Mouse (Mus musculus) frontal cortex, postnatal 36 days (tissue): ENCODE results near the gene Zc3h7b.
"Not testable (repeated sequence)": the region's sequence is repeated elsewhere in the genome, so short reads cannot be mapped to it uniquely, and the experiment has no call there.

Experiments used
- DNase-seq, 2 experiments: peaks; one replicate each; pipeline ENCODE4 v3.0.0; 2022; ENCODE audit warnings: low spot score in 2 of 2

Zc3h7b gene

GRCm38 (mm10) chr15:81739296-81739695 is 5.6 kb upstream of the Zc3h7b start:
- DNase-seq: no peak

GRCm38 (mm10) chr15:81739924-81740323 is 4.9 kb upstream of the Zc3h7b start:
- no peak for DNase-seq

- DNase-seq: not testable (repeated sequence)
Observed at GRCm38 (mm10) chr15:81742368-81742767, 2.5 kb upstream of the Zc3h7b start.

- peak; percentile 43 to 46 for DNase-seq
Observed at GRCm38 (mm10) chr15:81745601-81746114, 801 bp downstream of the Zc3h7b start.

- no peak for DNase-seq
Observed at GRCm38 (mm10) chr15:81749742-81750141, 4.9 kb downstream of the Zc3h7b start.

GRCm38 (mm10) chr15:81753669-81754068 is 8.8 kb downstream of the Zc3h7b start:
- DNase-seq: no peak

GRCm38 (mm10) chr15:81758701-81759100 is 13.8 kb downstream of the Zc3h7b start:
- DNase-seq: peak in 1 of 2 experiments; percentile 9

GRCm38 (mm10) chr15:81759542-81759941 is 14.7 kb downstream of the Zc3h7b start:
- no peak for DNase-seq

- no peak for DNase-seq
Observed at GRCm38 (mm10) chr15:81760361-81761079, 15.7 kb downstream of the Zc3h7b start.

- no peak for DNase-seq
Observed at GRCm38 (mm10) chr15:81761381-81761780, 16.5 kb downstream of the Zc3h7b start.

GRCm38 (mm10) chr15:81761959-81762358 is 17.1 kb downstream of the Zc3h7b start:
- no peak for DNase-seq

GRCm38 (mm10) chr15:81764573-81764972 is 19.7 kb downstream of the Zc3h7b start:
- DNase-seq: no peak

GRCm38 (mm10) chr15:81765651-81766050 is 20.8 kb downstream of the Zc3h7b start:
- no peak for DNase-seq

GRCm38 (mm10) chr15:81766439-81766838 is 21.6 kb downstream of the Zc3h7b start:
- DNase-seq: no peak

- DNase-seq: no peak
Observed at GRCm38 (mm10) chr15:81769037-81769436, 24.2 kb downstream of the Zc3h7b start.

GRCm38 (mm10) chr15:81772431-81773120 is 27.7 kb downstream of the Zc3h7b start:
- no peak for DNase-seq

- DNase-seq: no peak
Observed at GRCm38 (mm10) chr15:81774505-81775171, 29.8 kb downstream of the Zc3h7b start.

- no peak for DNase-seq
Observed at GRCm38 (mm10) chr15:81776631-81777422, 32.0 kb downstream of the Zc3h7b start.

GRCm38 (mm10) chr15:81781816-81782215 is 37.0 kb downstream of the Zc3h7b start:
- no peak for DNase-seq

- DNase-seq: no peak
Observed at GRCm38 (mm10) chr15:81784762-81785161, 39.9 kb downstream of the Zc3h7b start.

- DNase-seq: no peak
Observed at GRCm38 (mm10) chr15:81785701-81786100, 40.8 kb downstream of the Zc3h7b start.

GRCm38 (mm10) chr15:81787525-81787924 is 42.7 kb downstream of the Zc3h7b start:
- no peak for DNase-seq
